Mouse (Mus musculus) CH12.LX (cell line): ENCODE measurements around the gene Chic2.

Experiments used
- CTCF ChIP-seq, 2 experiments: IDR thresholded peaks in 1 of 2; conservative IDR thresholded peaks in 1 of 2; 2 replicates each; pipeline ENCODE4 v1.5.1; 2011 to 2012; ENCODE audit warnings: low read depth in 2 of 2, low read length in 2 of 2, improper control_type of control experiment in 1 of 2, inconsistent platforms in 1 of 2, mild to moderate bottlenecking in 1 of 2, moderate library complexity in 1 of 2
- KAT2A ChIP-seq: IDR thresholded peaks from 2 replicates; pipeline ENCODE4 v1.6.1; 2012; ENCODE audit warnings: low read length, improper control_type of control experiment, inconsistent platforms; ENCODE audit not compliant: insufficient replicate concordance
- POLR2AphosphoS2 ChIP-seq: IDR thresholded peaks from 2 replicates; pipeline ENCODE4 v1.6.1; 2011; ENCODE audit warnings: low read depth, low read length, improper control_type of control experiment
- TBP ChIP-seq: conservative IDR thresholded peaks from 2 replicates; pipeline ENCODE4 v1.6.1; 2011; ENCODE audit warnings: low read depth, low read length, improper control_type of control experiment
- ZC3H11A ChIP-seq: IDR thresholded peaks from 2 replicates; pipeline ENCODE4 v1.6.1; 2012; ENCODE audit warnings: low read depth, mild to moderate bottlenecking, inconsistent platforms, low read length, improper control_type of control experiment

- TF ChIP-seq TBP (no peak), KAT2A (no peak), CTCF (conservative IDR thresholded peaks at IDR 0.05 in 1 of 2, IDR thresholded peaks at IDR 0.05 in 1 of 2; ENCODE audit: low read depth in 2 of 2, low read length in 2 of 2) (no peak), POLR2AphosphoS2 (no peak), ZC3H11A (no peak)
Observed at GRCm38 (mm10) chr5:75073684-75074083, 29.1 kb upstream of the Chic2 start.
